Mouse (Mus musculus): ENCODE measurements around the gene Ube2o. TPM values are rescaled to one million over a fixed set of nuclear protein-coding genes. Genes with fewer than 3 reads are reported as not detected.

The Ube2o gene
- polyA plus RNA-seq, 1 experiment from 2014 or later: 14.4 TPM

- peak overlapping the region; percentile 48 to 50 for H3K4me3 ChIP-seq (ENCODE audit: control insufficient read depth in 1 of 2, insufficient read depth in 1 of 2, low read depth in 1 of 2, low read length in 2 of 2)
- H3K27ac ChIP-seq (replicated peaks in 1 of 2; ENCODE audit: control insufficient read depth in 1 of 2, insufficient read depth in 1 of 2, low read depth in 2 of 2, low read length in 2 of 2): no peak overlapping the region
- peaks cover 22 to 38% of the 10 kb centered on the region in 2 experiments for H3K4me1 ChIP-seq (ENCODE audit: control insufficient read depth in 2 of 2, insufficient read depth in 2 of 2, low read length in 2 of 2)
- H3K4me2 ChIP-seq (ENCODE audit: low read length): peak overlapping the region; percentile 98
- 0 out of 2 replicates have a peak, but pooled peaks have one; percentile 31 for ATAC-seq (ENCODE audit: insufficient number of reproducible peaks, insufficient read depth, low FRiP score, low read depth)
- H3K9me3 ChIP-seq (ENCODE audit: control insufficient read depth, low read length): no peaks in the 10 kb centered on the region
- 17% methylated on average over 20 of the region's 20 CpGs for WGBS
- peaks cover 35% of the 10 kb centered on the region for H3K27me3 ChIP-seq (ENCODE audit: control insufficient read depth, insufficient read depth, low read length)
- 0 out of 2 replicates have a peak overlapping the region, but pooled peaks have one; percentile 69 for H3K9ac ChIP-seq (ENCODE audit: low read length)
- H3K36me3 ChIP-seq (ENCODE audit: control insufficient read depth, insufficient read depth, low read length): peaks cover 17% of the 10 kb centered on the region
These were observed 46.9 kb downstream of the Ube2o start for GRCm38 (mm10) chr11:116534154-116534865.

GRCm38 (mm10) chr11:116533341-116534153, 47.7 kb downstream of the Ube2o start:
- Histone ChIP-seq H3K4me1 (ENCODE audit: control insufficient read depth in 2 of 2, insufficient read depth in 2 of 2, low read length in 2 of 2) (peaks cover 22 to 38% of the 10 kb centered on the region in 2 experiments), H3K9ac (ENCODE audit: low read length) (peak overlapping the region; percentile 69), H3K4me2 (ENCODE audit: low read length) (peak overlapping the region; percentile 98), H3K4me3 (ENCODE audit: control insufficient read depth in 1 of 2, insufficient read depth in 1 of 2, low read depth in 1 of 2, low read length in 2 of 2) (peak overlapping the region; percentile 48 to 50), H3K9me3 (ENCODE audit: control insufficient read depth, low read length) (no peaks in the 10 kb centered on the region), H3K36me3 (ENCODE audit: control insufficient read depth, insufficient read depth, low read length) (peaks cover 9% of the 10 kb centered on the region), H3K27ac (replicated peaks in 1 of 2; ENCODE audit: control insufficient read depth in 1 of 2, insufficient read depth in 1 of 2, low read depth in 2 of 2, low read length in 2 of 2) (no peak overlapping the region), H3K27me3 (ENCODE audit: control insufficient read depth, insufficient read depth, low read length) (peaks cover 35% of the 10 kb centered on the region)
- peak; percentile 2; the same call in 1 of the 2 replicates for ATAC-seq (ENCODE audit: insufficient number of reproducible peaks, insufficient read depth, low FRiP score, low read depth)
- WGBS: under 1% methylated on average over 62 of the region's 63 CpGs

- Histone ChIP-seq H3K27ac (replicated peaks in 1 of 2; ENCODE audit: control insufficient read depth in 1 of 2, insufficient read depth in 1 of 2, low read depth in 2 of 2, low read length in 2 of 2) (no peak overlapping the region), H3K4me1 (ENCODE audit: control insufficient read depth in 2 of 2, insufficient read depth in 2 of 2, low read length in 2 of 2) (peaks cover 22 to 38% of the 10 kb centered on the region in 2 experiments), H3K27me3 (ENCODE audit: control insufficient read depth, insufficient read depth, low read length) (peaks cover 35% of the 10 kb centered on the region), H3K4me2 (ENCODE audit: low read length) (peak overlapping the region; percentile 98), H3K36me3 (ENCODE audit: control insufficient read depth, insufficient read depth, low read length) (peaks cover 2% of the 10 kb centered on the region; the same call in 1 of the 2 replicates), H3K9me3 (ENCODE audit: control insufficient read depth, low read length) (no peaks in the 10 kb centered on the region), H3K4me3 (ENCODE audit: control insufficient read depth in 1 of 2, insufficient read depth in 1 of 2, low read depth in 1 of 2, low read length in 2 of 2) (peak overlapping the region; percentile 48 to 50), H3K9ac (ENCODE audit: low read length) (peak overlapping the region; percentile 69)
- ATAC-seq (ENCODE audit: insufficient number of reproducible peaks, insufficient read depth, low FRiP score, low read depth): peak; percentile 11
- under 1% methylated on average over 50 of the region's 50 CpGs for WGBS
These were observed 48.4 kb downstream of the Ube2o start for GRCm38 (mm10) chr11:116532810-116533338.

- Histone ChIP-seq H3K36me3 (ENCODE audit: control insufficient read depth, insufficient read depth, low read length) (0 out of 2 replicates have a peak, but pooled peaks cover 2% of the 10 kb centered on the region), H3K9ac (ENCODE audit: low read length) (peak overlapping the region; percentile 69), H3K4me3 (ENCODE audit: control insufficient read depth in 1 of 2, insufficient read depth in 1 of 2, low read depth in 1 of 2, low read length in 2 of 2) (peak overlapping the region; percentile 48 to 50), H3K4me1 (ENCODE audit: control insufficient read depth in 2 of 2, insufficient read depth in 2 of 2, low read length in 2 of 2) (peaks cover 22 to 38% of the 10 kb centered on the region in 2 experiments), H3K27me3 (ENCODE audit: control insufficient read depth, insufficient read depth, low read length) (peaks cover 35% of the 10 kb centered on the region), H3K4me2 (ENCODE audit: low read length) (peak overlapping the region; percentile 98), H3K27ac (replicated peaks in 1 of 2; ENCODE audit: control insufficient read depth in 1 of 2, insufficient read depth in 1 of 2, low read depth in 2 of 2, low read length in 2 of 2) (no peak overlapping the region), H3K9me3 (ENCODE audit: control insufficient read depth, low read length) (no peaks in the 10 kb centered on the region)
- WGBS: under 1% methylated on average over 30 of the region's 30 CpGs
- 0 out of 2 replicates have a peak, but pooled peaks have one; percentile 1 for ATAC-seq (ENCODE audit: insufficient number of reproducible peaks, insufficient read depth, low FRiP score, low read depth)
These were observed 48.9 kb downstream of the Ube2o start for GRCm38 (mm10) chr11:116532262-116532809.

GRCm38 (mm10) chr11:116531371-116532191, 49.7 kb downstream of the Ube2o start:
- no peak for ATAC-seq (ENCODE audit: insufficient number of reproducible peaks, insufficient read depth, low FRiP score, low read depth)
- H3K27ac ChIP-seq (replicated peaks in 1 of 2; ENCODE audit: control insufficient read depth in 1 of 2, insufficient read depth in 1 of 2, low read depth in 2 of 2, low read length in 2 of 2): no peak overlapping the region
- 3% methylated on average over 48 of the region's 48 CpGs for WGBS
- peak overlapping the region; percentile 66 for H3K9ac ChIP-seq (ENCODE audit: low read length)
- H3K36me3 ChIP-seq (ENCODE audit: control insufficient read depth, insufficient read depth, low read length): no peaks in the 10 kb centered on the region
- H3K27me3 ChIP-seq (ENCODE audit: control insufficient read depth, insufficient read depth, low read length): peaks cover 35% of the 10 kb centered on the region
- H3K4me2 ChIP-seq (ENCODE audit: low read length): peak overlapping the region; percentile 98
- peaks cover 16 to 33% of the 10 kb centered on the region in 2 experiments for H3K4me1 ChIP-seq (ENCODE audit: control insufficient read depth in 2 of 2, insufficient read depth in 2 of 2, low read length in 2 of 2)
- H3K4me3 ChIP-seq (ENCODE audit: control insufficient read depth in 1 of 2, insufficient read depth in 1 of 2, low read depth in 1 of 2, low read length in 2 of 2): peak overlapping the region; percentile 48 to 50
- H3K9me3 ChIP-seq (ENCODE audit: control insufficient read depth, low read length): no peaks in the 10 kb centered on the region

GRCm38 (mm10) chr11:116530187-116531147, 50.8 kb downstream of the Ube2o start, which contains the start of gene Sphk1:
Sphk1 (plus strand) TSS chr11:116530925.
- peaks cover 16 to 28% of the 10 kb centered on the region in 2 experiments for H3K4me1 ChIP-seq (ENCODE audit: control insufficient read depth in 2 of 2, insufficient read depth in 2 of 2, low read length in 2 of 2)

More at GRCm38 (mm10) chr11:116530187-116531147, 50.8 kb downstream of the Ube2o start, which contains the start of gene Sphk1:
- Histone ChIP-seq H3K9me3 (ENCODE audit: control insufficient read depth, low read length) (no peaks in the 10 kb centered on the region), H3K4me3 (ENCODE audit: control insufficient read depth in 1 of 2, insufficient read depth in 1 of 2, low read depth in 1 of 2, low read length in 2 of 2) (peak within 1 kb of the TSS; percentile 48 to 50), H3K27ac (replicated peaks in 1 of 2; ENCODE audit: control insufficient read depth in 1 of 2, insufficient read depth in 1 of 2, low read depth in 2 of 2, low read length in 2 of 2) (no peak within 1 kb of the TSS), H3K36me3 (ENCODE audit: control insufficient read depth, insufficient read depth, low read length) (no peaks in the 10 kb centered on the region), H3K4me2 (ENCODE audit: low read length) (peak within 1 kb of the TSS; percentile 98), H3K27me3 (ENCODE audit: control insufficient read depth, insufficient read depth, low read length) (peaks cover 35% of the 10 kb centered on the region), H3K9ac (ENCODE audit: low read length) (peak within 1 kb of the TSS; percentile 66)
- no peak for ATAC-seq (ENCODE audit: insufficient number of reproducible peaks, insufficient read depth, low FRiP score, low read depth)
- WGBS: 33% methylated on average over 11 of the region's 11 CpGs

Measured in heart, embryonic 14.5 days (tissue).